Mouse (Mus musculus) liver, embryonic 15.5 days (tissue): Measurements from ENCODE around the gene Med8. TPM values are rescaled to one million over a fixed set of nuclear protein-coding genes. Genes with fewer than 3 reads are reported as not detected.

ENCODE experiments used
- ATAC-seq: fragments of 200-750 bp; cut with Nextera tagmentation; 2 replicates; pipeline ENCODE4 v1.8.0; 2017; ENCODE audit warnings: moderate number of reproducible peaks, mild to moderate bottlenecking, moderate library complexity; ENCODE audit not compliant: insufficient read depth
- H3K27ac ChIP-seq: fragments of 300-500 bp; sonication (generic); replicated peaks from 2 replicates; pipeline ENCODE4 v1.5.1; 2015; ENCODE audit warnings: mild to moderate bottlenecking, inconsistent platforms
- H3K27me3 ChIP-seq: fragments of 300-500 bp; sonication (generic); 2 replicates; pipeline ENCODE4 v1.6.1; 2015; ENCODE audit warnings: mild to moderate bottlenecking, inconsistent platforms
- H3K36me3 ChIP-seq: fragments of 300-500 bp; sonication (generic); replicated peaks from 2 replicates; pipeline ENCODE4 v1.6.1; 2015; ENCODE audit warnings: moderate library complexity, mild to moderate bottlenecking, inconsistent platforms
- H3K4me1 ChIP-seq: fragments of 300-500 bp; sonication (generic); replicated peaks from 2 replicates; pipeline ENCODE4 v1.6.1; 2015; ENCODE audit warnings: inconsistent platforms
- H3K4me2 ChIP-seq: fragments of 300-500 bp; sonication (generic); 2 replicates; pipeline ENCODE4 v1.6.1; 2015; ENCODE audit warnings: moderate library complexity, mild to moderate bottlenecking, inconsistent platforms
- H3K4me3 ChIP-seq: fragments of 300-500 bp; sonication (generic); replicated peaks from 2 replicates; pipeline ENCODE4 v1.5.1; 2015; ENCODE audit warnings: mild to moderate bottlenecking, inconsistent platforms
- H3K9ac ChIP-seq: fragments of 300-500 bp; sonication (generic); 2 replicates; pipeline ENCODE4 v1.6.1; 2015; ENCODE audit warnings: moderate library complexity, mild to moderate bottlenecking, inconsistent platforms
- H3K9me3 ChIP-seq: fragments of 300-500 bp; sonication (generic); replicated peaks from 2 replicates; pipeline ENCODE4 v1.6.1; 2016; ENCODE audit warnings: inconsistent platforms
- WGBS: fragments of 180-500 bp; shearing (Covaris S2); methylation state at CpG from one replicate; pipeline ENCODE4 v1.1.7; 2015; ENCODE audit warnings: mixed read lengths; ENCODE audit not compliant: insufficient replicate concordance; 5-methylcytosine and 5-hydroxymethylcytosine counted together
- polyA plus RNA-seq: library from polyadenylated mRNA; unstranded; fragments of >200 nt; fragmentation: Nextera tagmentation; extraction: Ambion mirVana; gene quantifications from 2 replicates; pipeline ENCODE4 v1.2.1, GENCODE M21; 2015

The Med8 gene
- 65.5 and 73.5 TPM in 2 replicates for polyA plus RNA-seq

- H3K36me3 ChIP-seq = peaks cover 52% of the 10 kb centered on the region
These were observed at the start of gene Med8, which contains the start of gene Szt2 for GRCm38 (mm10) chr4:118409142-118409900. Med8 (plus strand) TSS chr4:118409337. Szt2 (minus strand) TSS chr4:118409273.

GRCm38 (mm10) chr4:118359896-118360720, 49.0 kb upstream of the Med8 start:
- Histone ChIP-seq H3K9ac (peak overlapping the region; percentile 68), H3K4me3 (peak overlapping the region; percentile 70), H3K27ac (peak overlapping the region; percentile 62), H3K4me1 (peaks cover 25% of the 10 kb centered on the region), H3K9me3 (no peaks in the 10 kb centered on the region), H3K27me3 (no peaks in the 10 kb centered on the region; the same call in 1 of the 2 replicates), H3K4me2 (peak overlapping the region; percentile 94), H3K36me3 (peaks cover 30% of the 10 kb centered on the region)
- WGBS = under 1% methylated on average over 54 of the region's 54 CpGs
- ATAC-seq = peak; percentile 69

More at GRCm38 (mm10) chr4:118409142-118409900, at the start of gene Med8, which contains the start of gene Szt2:
- H3K27ac ChIP-seq = peak within 1 kb of the TSS; percentile 83
- peak within 1 kb of the TSS; percentile 82 for H3K4me2 ChIP-seq
- ATAC-seq = peak; percentile 98
- H3K4me1 ChIP-seq = peaks cover 34% of the 10 kb centered on the region
- under 1% methylated on average over 53 of the region's 53 CpGs for WGBS
- no peaks in the 10 kb centered on the region for H3K27me3 ChIP-seq
- H3K9ac ChIP-seq = peak within 1 kb of the TSS; percentile 86
- no peaks in the 10 kb centered on the region for H3K9me3 ChIP-seq
- peak within 1 kb of the TSS; percentile 89 for H3K4me3 ChIP-seq

GRCm38 (mm10) chr4:118361451-118361850, 47.7 kb upstream of the Med8 start:
- Histone ChIP-seq H3K9ac (no peak overlapping the region; the same call in 1 of the 2 replicates), H3K9me3 (no peaks in the 10 kb centered on the region), H3K27me3 (no peaks in the 10 kb centered on the region; the same call in 1 of the 2 replicates), H3K27ac (no peak overlapping the region), H3K4me2 (no peak overlapping the region), H3K4me1 (peaks cover 25% of the 10 kb centered on the region), H3K36me3 (peaks cover 43% of the 10 kb centered on the region), H3K4me3 (no peak overlapping the region)
- WGBS = 74% methylated on average over 5 of the region's 5 CpGs
- ATAC-seq = no peak

GRCm38 (mm10) chr4:118362879-118363278, 46.3 kb upstream of the Med8 start:
- Histone ChIP-seq H3K9ac (no peak overlapping the region), H3K27me3 (no peaks in the 10 kb centered on the region; the same call in 1 of the 2 replicates), H3K36me3 (peaks cover 43% of the 10 kb centered on the region), H3K4me3 (no peak overlapping the region), H3K4me2 (no peak overlapping the region), H3K27ac (no peak overlapping the region), H3K4me1 (peaks cover 25% of the 10 kb centered on the region), H3K9me3 (no peaks in the 10 kb centered on the region)
- no peak for ATAC-seq
- WGBS = 79% methylated on average over 6 of the region's 6 CpGs

- H3K4me3 ChIP-seq = no peak overlapping the region
- H3K4me2 ChIP-seq = no peak overlapping the region
- H3K9ac ChIP-seq = no peak overlapping the region
- peaks cover 53% of the 10 kb centered on the region for H3K36me3 ChIP-seq
- 75% methylated on average over 3 of the region's 3 CpGs for WGBS
- no peak for ATAC-seq
- no peak overlapping the region for H3K27ac ChIP-seq
- peaks cover 25% of the 10 kb centered on the region for H3K4me1 ChIP-seq
- H3K9me3 ChIP-seq = no peaks in the 10 kb centered on the region
- no peaks in the 10 kb centered on the region; the same call in 1 of the 2 replicates for H3K27me3 ChIP-seq
These were observed 45.2 kb upstream of the Med8 start for GRCm38 (mm10) chr4:118363985-118364384.

GRCm38 (mm10) chr4:118364641-118365040, 44.5 kb upstream of the Med8 start:
- Histone ChIP-seq H3K4me2 (no peak overlapping the region), H3K4me1 (peaks cover 18% of the 10 kb centered on the region), H3K36me3 (peaks cover 59% of the 10 kb centered on the region), H3K9ac (no peak overlapping the region), H3K4me3 (no peak overlapping the region), H3K27ac (no peak overlapping the region), H3K9me3 (no peaks in the 10 kb centered on the region), H3K27me3 (no peaks in the 10 kb centered on the region)
- no peak for ATAC-seq
- 89% methylated on average over 13 of the region's 13 CpGs for WGBS

GRCm38 (mm10) chr4:118365991-118366390, 43.1 kb upstream of the Med8 start:
- no peak for ATAC-seq
- H3K4me3 ChIP-seq = no peak overlapping the region
- WGBS = 80% methylated on average over 14 of the region's 14 CpGs
- H3K36me3 ChIP-seq = peaks cover 68% of the 10 kb centered on the region
- no peak overlapping the region for H3K9ac ChIP-seq
- no peak overlapping the region for H3K27ac ChIP-seq
- H3K27me3 ChIP-seq = no peaks in the 10 kb centered on the region
- H3K9me3 ChIP-seq = no peaks in the 10 kb centered on the region
- H3K4me1 ChIP-seq = peaks cover 5% of the 10 kb centered on the region
- no peak overlapping the region for H3K4me2 ChIP-seq

- no peak overlapping the region for H3K4me3 ChIP-seq
- 75% methylated on average over 12 of the region's 12 CpGs for WGBS
- H3K27ac ChIP-seq = no peak overlapping the region
- no peak overlapping the region for H3K4me2 ChIP-seq
- H3K36me3 ChIP-seq = peaks cover 77% of the 10 kb centered on the region
- H3K9ac ChIP-seq = no peak overlapping the region
- no peaks in the 10 kb centered on the region for H3K4me1 ChIP-seq
- no peaks in the 10 kb centered on the region for H3K27me3 ChIP-seq
- no peak for ATAC-seq
- H3K9me3 ChIP-seq = no peaks in the 10 kb centered on the region
These were observed 41.6 kb upstream of the Med8 start for GRCm38 (mm10) chr4:118367551-118367950.

- Histone ChIP-seq H3K9ac (no peak overlapping the region), H3K4me2 (no peak overlapping the region), H3K27ac (no peak overlapping the region), H3K4me3 (no peak overlapping the region), H3K36me3 (peaks cover 77% of the 10 kb centered on the region), H3K27me3 (no peaks in the 10 kb centered on the region), H3K9me3 (no peaks in the 10 kb centered on the region), H3K4me1 (no peaks in the 10 kb centered on the region)
- 75% methylated on average over 3 of the region's 3 CpGs for WGBS
- no peak for ATAC-seq
These were observed 40.5 kb upstream of the Med8 start for GRCm38 (mm10) chr4:118368616-118369015.

- 91% methylated on average over 13 of the region's 13 CpGs for WGBS
- Histone ChIP-seq H3K36me3 (peaks cover 82% of the 10 kb centered on the region), H3K27ac (no peak overlapping the region)
These were observed 37.3 kb upstream of the Med8 start for GRCm38 (mm10) chr4:118371822-118372221.

GRCm38 (mm10) chr4:118375999-118376398, 33.1 kb upstream of the Med8 start:
- H3K27me3 ChIP-seq = no peaks in the 10 kb centered on the region
- no peaks in the 10 kb centered on the region for H3K9me3 ChIP-seq
- WGBS = 84% methylated on average over 6 of the region's 6 CpGs
- no peak overlapping the region for H3K4me3 ChIP-seq
- H3K9ac ChIP-seq = no peak overlapping the region
- no peak for ATAC-seq
- H3K36me3 ChIP-seq = peaks cover 96% of the 10 kb centered on the region
- no peaks in the 10 kb centered on the region for H3K4me1 ChIP-seq
- no peak overlapping the region for H3K4me2 ChIP-seq
- H3K27ac ChIP-seq = no peak overlapping the region

More at GRCm38 (mm10) chr4:118371822-118372221, 37.3 kb upstream of the Med8 start:
- no peaks in the 10 kb centered on the region for H3K27me3 ChIP-seq
- no peak for ATAC-seq
- no peak overlapping the region for H3K4me3 ChIP-seq
- H3K9me3 ChIP-seq = no peaks in the 10 kb centered on the region
- no peaks in the 10 kb centered on the region for H3K4me1 ChIP-seq
- no peak overlapping the region for H3K9ac ChIP-seq
- no peak overlapping the region for H3K4me2 ChIP-seq
